Mouse (Mus musculus) right cerebral cortex, postnatal 25 days (tissue): ENCODE measurements at regions not wholly inside any gene's neighbourhood (a gene's known extent, or its start where the extent isn't known, plus 50 kb on each side); places are given as distances from the start of the nearest gene placed in this dataset.

Source experiments
- DNase-seq: peaks from one replicate; pipeline ENCODE4 v3.0.0; 2022

DNA sequence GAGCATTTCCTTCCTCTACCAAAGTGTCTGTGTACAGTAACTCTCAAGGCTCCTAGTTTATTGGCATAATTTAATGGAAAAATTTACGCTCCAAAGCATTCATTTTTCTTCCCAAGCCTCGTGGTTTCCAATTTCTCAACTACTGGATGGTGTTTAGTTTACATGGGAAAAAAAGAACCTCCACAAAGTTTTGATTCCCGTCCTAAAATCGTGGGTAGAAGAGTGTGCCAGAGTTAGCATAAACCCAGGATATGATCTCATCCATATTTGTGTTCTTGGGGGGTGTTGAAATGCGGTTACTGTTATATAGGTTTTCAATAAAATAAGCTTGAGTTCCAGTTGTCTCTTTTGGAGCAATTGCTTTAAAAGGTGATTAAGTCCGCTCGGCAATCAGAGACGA lies 406.2 kb upstream of the Frg1 start:
- DNase-seq: no peak

DNA sequence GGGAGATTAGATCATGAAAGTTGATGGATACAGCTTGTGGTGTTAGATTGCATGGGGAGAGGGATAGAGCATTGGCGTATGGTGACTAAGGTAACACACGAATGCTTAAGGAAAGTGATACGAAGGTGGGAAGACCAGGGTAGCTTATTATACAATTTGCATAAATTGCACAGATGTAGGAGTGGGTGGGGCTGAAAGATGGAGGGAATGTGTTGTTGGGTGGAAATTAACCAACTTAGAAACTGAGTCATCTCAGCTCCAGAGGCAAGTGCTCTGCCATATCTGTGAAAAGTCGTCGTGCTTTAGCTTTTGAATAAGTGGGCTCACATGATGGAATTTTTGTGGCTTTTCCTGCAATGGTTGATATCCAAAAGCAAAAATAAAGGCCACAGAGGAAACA lies 404.8 kb upstream of the Frg1 start:
- no peak for DNase-seq

DNA sequence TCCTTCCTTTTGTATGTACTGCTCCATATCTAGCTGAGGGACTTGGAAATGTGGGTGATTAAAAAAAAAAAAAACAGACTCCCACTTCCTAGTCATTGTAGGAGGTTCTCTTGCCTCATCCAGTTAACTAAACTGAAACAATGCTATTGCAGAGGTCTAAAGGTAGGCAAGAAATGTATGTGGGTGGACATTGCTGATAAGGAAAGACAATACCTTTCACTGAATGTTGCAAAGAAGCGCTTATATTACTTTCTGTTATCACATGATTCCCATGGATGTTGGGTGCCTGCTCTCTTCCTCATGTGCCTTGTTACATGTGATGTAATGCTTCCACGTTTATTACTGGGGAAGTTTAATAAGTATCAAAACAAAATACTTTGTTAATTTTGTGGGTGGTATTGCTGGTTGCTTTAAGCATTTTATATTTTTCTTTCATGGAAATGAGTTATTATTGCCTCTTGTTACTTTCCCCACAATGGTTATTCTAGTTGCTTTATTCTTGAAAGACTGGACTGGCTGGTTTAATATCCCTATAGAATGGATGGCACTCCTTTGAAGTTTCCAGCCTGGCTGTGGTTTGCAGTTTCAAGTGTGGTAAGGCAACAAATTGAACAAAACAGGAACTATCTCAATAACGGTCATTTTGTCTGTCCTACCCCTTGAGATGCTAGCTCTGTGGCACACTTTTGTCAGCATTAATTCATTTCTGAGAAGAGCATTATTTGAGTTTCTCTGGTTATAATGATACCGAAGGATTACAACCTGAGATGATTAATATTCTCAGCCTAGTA lies 403.9 kb upstream of the Frg1 start:
- no peak for DNase-seq

DNA sequence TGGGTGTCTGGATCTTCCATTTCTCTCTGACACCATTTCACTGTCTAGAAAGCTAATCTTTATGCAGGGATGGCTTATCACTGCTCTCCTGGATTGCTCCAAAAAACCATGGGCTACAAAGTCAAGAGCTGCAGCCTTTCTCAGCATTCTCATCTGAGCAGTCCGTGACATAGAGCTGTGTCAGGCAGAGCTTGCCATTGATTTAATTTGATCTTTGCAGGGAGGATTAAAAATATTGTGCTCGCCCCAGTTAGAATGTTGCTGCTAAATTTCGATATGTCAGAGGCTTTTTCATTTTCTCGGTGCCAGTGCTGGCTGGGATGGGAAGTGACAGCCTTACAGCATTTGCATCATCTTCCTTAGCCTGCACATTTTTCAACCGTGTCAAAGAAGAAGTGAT lies 401.7 kb upstream of the Frg1 start:
- DNase-seq: no peak

DNA sequence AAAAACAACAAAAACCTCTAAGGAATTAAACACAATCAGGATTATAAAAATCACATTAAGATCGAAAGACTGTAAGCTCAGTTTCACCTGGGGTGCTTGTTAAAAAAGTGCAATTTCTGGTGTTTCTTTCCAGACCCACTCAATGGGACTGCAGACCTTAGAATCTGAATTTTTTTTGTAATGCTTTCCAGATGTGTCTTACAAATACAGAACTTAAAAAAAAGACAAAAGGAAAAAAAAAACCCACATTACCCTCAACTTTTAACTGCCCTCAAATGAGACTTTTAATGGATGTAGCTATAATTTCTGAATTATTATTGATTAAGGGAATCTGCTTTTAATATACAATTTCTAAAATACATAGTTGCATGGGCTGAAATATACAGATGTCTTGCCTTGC lies 401.2 kb upstream of the Frg1 start:
- no peak for DNase-seq

DNA sequence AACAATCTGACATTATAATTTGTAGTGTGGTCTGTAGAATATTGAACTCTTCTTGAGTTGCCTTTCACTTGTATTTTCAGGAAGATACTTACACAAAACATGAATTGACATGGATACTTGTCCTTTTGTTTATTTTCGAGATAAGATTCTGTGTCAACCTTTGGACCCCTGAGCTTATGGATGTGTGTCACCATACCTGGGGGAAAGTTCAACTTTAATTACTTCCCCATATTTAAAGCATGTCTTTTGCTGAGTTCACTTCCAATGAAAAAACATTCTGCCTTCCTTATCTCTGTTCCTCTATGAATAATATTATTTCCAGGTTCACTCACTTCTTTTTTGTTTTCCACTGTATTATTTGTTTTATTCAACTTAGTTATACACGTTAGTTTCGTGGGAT lies 398.4 kb upstream of the Frg1 start:
- DNase-seq: no peak

DNA sequence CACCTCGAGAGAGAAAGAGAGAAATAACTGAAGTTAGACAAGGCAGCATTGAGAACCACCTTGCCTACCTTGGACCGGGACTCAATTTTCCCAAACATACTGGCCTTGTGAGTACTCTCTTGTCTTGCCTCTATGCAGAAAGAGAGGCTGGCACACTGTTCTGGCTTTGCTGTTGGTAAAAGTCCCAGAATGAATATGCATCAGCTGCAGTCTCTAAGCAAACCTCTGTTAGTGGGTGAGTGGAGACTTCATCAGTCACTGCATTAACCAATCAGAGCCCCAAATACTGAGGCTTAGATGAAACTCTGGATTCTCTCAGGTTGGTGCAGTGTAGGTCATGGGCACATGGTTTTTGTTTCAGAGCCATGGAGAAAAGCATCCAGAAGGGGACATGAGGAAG lies 378.8 kb upstream of the Frg1 start:
- no peak for DNase-seq

DNA sequence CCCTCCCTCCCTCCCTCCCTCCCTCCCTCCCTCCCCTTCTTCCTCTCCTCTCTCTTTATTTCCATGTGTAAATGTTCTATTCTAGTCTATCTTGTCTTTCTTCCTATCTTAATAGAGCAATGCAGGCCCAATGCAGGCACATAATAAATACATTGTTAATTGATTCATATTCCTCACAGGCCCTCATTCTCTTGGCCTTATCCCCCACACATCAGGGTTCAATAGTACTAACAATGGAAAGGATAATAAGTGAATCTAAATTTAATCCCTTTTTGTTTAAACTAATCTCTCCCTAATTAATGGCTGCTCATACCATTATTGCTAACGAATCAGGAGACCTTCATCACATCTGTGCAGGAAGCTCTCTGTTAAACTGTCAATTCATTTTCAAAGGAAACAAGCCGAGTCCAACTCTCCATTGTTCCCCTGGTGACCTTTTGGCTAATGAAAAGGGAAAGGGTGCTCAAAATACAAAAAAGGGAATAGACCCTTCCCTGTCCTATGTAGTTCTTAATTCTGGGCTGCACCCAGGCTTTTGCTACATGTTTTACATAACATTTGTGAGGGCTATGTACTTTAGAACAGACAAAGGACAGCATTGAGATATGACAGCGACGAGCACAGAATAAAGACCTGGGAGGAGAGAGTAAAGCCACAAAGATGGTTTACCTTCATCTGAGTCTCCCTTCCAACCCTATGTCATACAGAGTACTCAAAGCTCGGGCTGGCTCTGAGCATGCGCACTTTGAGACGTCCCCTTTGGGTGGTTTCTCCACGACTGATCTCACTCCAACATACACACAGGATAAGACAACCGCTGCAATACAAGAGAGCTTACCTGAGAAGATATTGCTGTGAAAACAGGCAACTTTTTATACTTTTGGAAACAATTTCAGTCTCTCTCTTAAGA lies 370.3 kb upstream of the Frg1 start:
- no peak for DNase-seq

DNA sequence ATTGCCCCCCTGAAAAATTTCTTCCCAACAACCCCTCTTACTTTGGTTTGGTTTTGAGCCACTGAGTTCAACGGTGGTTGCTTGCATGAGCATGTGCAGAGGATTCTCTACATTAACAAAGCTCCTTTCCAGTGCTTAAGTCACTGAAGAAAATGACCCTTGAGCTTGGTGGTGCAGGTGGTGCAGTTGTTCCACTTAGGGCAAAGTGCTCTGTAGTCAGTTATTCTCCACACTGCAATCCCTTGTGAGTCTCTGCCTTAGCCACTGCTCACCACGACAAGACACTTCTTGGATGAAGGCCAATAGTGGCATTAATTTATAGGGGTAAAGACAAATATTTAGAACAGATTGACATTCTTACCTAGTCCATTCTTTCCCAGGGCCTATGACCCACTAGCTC lies 369.1 kb upstream of the Frg1 start:
- no peak for DNase-seq

DNA sequence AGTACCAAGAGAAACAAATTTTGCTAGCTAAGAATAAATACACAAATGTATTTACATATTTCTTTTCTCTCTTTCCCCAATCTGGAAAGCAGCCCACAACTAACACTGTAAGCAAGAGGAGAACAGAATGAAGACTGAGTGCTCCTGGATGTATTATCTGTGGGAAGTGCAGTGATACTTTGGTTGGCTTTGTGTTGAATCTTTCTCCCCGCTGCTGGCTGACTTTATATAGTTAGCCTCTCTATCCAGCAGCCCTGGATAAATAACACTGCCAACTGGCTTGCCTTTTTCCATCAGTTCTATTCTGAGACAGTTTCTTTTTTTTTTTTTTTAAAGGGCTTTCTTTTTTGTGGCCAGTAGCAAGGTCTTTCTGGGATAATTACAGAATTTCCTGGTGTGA lies 366.0 kb upstream of the Frg1 start:
- DNase-seq: no peak

DNA sequence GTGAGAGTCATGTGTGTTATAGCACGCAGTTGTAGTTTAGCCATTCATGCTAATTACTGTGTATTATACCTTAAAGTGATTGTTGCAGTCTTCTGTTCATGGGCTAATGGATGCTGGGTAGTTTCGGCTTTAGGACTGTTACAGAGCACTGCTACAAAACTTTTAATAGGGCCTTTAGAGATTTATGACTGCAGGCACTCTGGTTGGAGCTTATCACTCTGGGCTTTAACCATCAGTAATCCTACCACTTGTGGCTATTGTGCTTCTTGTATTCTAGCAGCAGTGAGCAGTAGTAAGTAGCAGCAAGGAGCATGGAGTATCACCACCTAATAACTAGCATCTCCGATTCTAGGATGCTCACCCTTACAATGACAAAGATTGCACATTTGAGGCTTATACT lies 362.6 kb upstream of the Frg1 start:
- no peak for DNase-seq

DNA sequence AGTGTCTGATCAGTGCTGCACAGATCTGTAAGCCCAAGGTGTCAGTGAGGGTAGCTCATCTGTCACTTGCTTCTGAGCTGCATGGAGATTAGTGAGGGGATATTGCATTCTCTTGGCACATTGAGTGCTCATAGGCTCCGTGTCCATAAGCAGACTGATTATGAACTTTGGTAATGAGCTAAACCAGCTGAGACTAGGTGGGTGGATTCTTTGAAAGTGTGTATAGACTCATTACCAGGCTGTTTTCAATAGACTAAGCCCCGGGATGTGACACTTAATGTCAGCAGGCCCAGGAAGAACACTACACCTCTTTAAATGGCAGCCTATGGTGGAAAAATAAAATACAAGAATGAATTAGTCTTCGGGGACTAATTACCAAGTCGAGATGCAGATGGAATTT lies 354.9 kb upstream of the Frg1 start:
- no peak for DNase-seq

DNA sequence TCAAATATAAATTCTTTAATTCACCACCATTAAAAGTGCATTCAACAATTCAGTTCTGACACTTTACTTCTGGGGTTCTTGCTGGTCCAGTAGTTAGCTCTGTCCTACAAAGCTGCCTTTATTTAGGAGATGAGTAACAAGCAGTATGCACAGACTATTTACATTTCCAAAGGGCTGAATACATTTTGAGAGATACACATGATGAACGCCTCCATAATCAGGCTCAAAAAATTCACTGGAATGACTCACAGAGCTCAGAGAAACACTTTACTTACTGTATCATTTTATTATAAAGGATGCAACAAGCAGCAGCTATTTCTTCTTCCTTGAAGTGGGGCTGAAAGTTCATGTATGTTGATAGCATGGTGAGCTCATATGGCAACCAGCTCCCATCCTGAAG lies 336.6 kb upstream of the Frg1 start:
- peak; percentile 5 for DNase-seq

DNA sequence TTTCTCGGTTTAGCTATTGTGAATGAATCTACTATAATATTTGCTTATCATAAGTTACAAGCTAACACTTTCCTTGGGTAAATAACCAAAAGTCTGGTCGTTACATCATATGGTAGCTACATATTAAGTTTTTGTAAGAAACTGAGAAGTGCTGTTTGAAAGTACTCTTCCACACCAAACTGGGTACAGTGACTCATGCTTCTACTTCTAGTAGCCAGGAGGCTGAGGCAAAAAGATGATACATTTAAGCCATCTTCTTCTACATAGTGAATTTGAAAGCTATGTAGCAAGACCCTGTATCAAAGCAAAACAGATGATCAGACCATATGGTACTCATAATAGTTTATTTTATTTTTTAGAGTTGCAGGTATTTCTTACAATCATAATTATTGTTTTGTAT lies 335.8 kb upstream of the Frg1 start:
- DNase-seq: no peak

DNA sequence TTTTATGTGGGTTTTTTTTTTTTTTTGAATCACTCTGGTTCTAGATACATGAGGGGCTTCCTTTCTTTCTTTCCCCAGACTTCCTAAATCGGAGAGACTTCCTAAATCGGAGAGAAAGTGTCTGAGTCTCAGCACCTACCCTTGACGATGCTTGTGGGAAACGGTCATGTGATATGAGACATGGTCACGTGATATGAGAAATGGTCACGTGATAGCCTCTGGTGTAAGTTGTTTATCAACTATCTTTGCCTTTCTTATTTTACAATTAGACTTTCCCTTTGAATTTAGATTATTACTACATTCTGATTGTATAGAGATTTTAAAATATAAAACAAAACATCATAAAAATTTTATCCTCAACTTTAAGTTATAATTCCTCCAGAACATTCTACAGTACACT lies 330.1 kb upstream of the Frg1 start:
- DNase-seq: no peak

DNA sequence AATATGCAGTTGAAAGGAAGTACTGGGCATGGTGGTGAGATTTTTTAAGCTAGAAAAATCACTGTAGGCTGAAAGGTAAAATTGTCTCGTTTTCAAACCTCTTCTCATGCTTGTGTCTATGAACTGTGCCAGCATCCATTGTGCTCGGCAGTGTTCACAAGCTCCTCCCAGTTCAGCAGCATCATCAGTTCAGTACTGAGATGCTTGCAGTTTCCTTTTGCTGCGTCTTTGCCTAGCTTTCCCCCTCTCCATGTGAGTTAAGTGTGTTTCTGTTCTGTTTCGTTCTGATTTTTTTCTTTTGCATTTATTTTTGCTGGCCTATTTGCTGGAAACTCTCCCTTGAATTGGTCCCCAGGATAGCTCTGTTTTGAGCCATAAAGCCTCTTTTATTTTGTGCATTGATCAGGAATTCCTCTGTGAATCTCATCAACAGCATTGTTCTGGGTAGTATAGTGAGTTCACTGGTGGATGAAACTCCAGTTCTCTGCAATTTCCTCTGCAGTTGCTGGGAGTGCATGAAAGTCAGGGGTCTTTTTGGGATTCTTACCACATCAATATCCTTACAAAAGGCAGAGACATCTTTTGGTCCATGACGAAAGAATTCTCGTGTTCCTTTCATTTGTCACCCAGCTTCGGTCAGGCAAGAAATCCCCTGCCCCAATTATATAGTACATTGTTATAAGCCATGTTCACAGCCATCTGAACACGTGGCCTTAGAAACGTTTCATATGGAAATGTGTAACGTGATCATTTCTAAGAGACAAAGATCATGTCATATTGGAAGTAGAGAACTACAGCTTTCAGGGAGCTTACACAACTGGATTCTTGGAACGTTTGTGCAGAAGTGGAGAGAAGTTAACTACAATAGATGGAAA lies 326.2 kb upstream of the Frg1 start:
- DNase-seq: no peak

DNA sequence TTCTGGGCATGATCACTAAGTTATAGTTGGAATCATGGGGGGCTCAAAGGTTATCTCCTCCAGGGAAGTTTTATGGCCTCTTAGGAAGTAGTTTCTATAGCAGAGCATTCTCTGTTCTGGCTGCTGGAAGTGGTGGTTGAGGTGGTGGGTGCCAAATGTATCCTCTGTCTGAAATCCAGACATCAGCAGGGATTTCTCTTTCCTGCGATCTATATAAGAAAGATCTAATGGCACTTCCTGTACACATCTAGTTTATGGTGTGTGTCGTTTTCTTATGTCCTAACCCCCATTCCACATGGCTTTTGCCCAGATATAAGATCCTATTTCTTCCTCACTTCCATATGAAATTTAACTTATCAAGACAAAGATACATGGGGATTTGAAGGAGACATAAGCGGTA lies 300.1 kb upstream of the Frg1 start:
- DNase-seq: no peak

DNA sequence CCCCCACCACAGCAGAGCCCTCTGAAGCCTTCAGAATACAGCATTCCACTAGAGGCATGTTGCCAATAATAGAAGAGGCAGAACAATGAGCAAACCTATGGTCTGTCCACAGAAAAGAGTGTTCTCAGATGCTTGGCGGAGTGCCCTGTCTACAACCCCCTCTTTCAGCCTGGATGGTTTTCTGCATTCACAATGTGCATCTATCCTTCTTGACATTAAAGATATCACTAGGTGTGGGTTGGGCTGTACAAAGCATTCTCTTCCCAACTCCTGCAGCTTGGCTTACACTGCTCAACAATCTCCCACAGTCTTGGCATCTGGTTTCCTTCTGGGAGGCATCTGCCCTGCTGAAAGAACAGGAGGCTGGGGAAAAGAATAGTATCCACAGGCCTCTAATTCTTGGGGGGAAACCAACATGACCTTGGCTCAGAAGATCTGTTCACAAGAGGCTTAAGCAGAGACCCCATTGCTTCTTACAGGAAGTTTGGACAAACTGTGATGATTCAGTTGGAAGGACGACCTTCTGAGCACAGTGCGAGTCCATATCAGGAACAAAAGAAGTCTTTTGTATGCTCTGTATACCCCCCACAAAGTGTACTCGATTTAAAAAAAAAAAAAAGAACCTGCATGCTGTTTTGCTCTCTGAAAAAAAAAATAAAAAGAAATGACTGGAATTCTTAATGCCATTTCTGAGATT lies 296.9 kb upstream of the Frg1 start:
- peak; percentile 53 for DNase-seq

DNA sequence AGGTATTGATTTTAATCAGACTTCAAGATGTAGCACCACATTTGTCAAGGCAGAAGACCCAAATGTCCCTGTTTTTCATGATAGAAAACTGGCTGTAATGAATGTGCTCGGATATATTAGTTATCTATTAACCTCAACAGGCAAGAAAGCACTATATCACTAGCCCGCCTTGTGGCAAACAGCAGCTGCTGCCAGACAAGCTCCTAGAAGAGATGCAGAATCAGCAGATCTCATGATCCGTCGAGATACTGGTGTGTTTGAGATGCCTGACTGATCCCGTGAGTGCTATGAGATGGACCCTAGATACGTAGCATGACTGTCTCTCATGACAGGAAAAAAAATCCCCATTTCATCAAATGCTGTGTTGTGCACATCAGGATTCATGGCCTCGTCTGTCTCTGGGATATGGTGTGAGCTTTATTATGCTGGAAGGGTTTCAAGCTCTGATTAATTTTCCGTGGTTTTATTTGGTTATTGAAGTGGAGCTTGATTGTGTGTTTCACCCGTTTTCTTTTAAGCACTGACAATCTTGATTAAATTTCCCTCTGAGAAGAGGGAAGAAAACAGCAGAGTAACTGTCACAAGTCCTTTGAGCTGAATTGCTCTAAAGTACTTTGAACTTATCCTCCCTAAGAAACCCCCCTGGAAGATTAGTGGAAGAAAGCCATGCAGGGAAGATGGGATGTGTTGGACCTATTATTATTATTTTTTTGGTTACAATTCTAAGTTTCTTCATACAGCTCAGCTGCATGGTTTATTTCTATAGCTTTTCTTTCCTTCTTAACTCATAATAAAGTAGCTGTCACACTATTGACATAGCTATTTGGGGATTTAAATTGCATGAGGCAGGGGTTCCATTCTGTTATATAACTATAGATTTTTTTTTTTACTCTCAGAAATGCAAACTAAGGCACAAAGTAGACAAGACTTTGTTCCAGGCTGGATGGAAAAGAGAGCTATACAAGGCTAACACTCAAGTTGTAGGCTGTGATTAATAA lies 287.4 kb upstream of the Frg1 start:
- DNase-seq: no peak
